In genomic region chr3:107037105-107037504, GRCm38 (mm10) we compare ENCODE assay signal across 8 mouse cellular contexts. TPM values are rescaled to one million over a fixed set of nuclear protein-coding genes. Genes with fewer than 3 reads are reported as not detected.
DNase-seq lines count a peak whose midpoint lies in the region; ATAC-seq and TF ChIP-seq lines count a peak whose summit lies in the region.

No protein-coding gene starts in this region.

- TF ChIP-seq CTCF in ES-Bruce4 (IDR thresholded peaks at IDR 0.05; ENCODE audit: low read depth, low read length), result no peak
- TF ChIP-seq CTCF in intestine, postnatal 0 days (IDR thresholded peaks at IDR 0.05; ENCODE audit: low read depth), result no peak
- no peak for TF ChIP-seq CTCF in olfactory bulb, adult 2 months (IDR thresholded peaks at IDR 0.05; ENCODE audit: insufficient read depth, low read depth, low read length)

- no peak overlapping the region for H3K9ac ChIP-seq in ES-Bruce4 (ENCODE audit: low read depth, poor library complexity, severe bottlenecking)
- peak overlapping the region; percentile 75; the same call in 1 of the 2 replicates for H3K9ac ChIP-seq in embryonic facial prominence, embryonic 12.5 days
- H3K9ac ChIP-seq in intestine, postnatal 0 days (ENCODE audit: low read depth, low read length), result no peak overlapping the region

- TF ChIP-seq EP300 in ES-Bruce4 (IDR thresholded peaks at IDR 0.05; ENCODE audit: insufficient read depth, low read depth, low read length), result no peak

- H3K27ac ChIP-seq in ES-Bruce4 (ENCODE audit: insufficient read depth, low read length), result no peak overlapping the region
- H3K27ac ChIP-seq in embryonic facial prominence, embryonic 12.5 days, result no peak overlapping the region
- H3K27ac ChIP-seq in intestine, postnatal 0 days (ENCODE audit: low read depth, low read length), result no peak overlapping the region
- H3K27ac ChIP-seq in olfactory bulb, adult 2 months (ENCODE audit: insufficient read depth, low read depth, low read length), result peak overlapping the region; percentile 25

- H3K27me3 ChIP-seq in ES-Bruce4 (ENCODE audit: control insufficient read depth, insufficient read depth, low read length, poor library complexity, severe bottlenecking), result peaks cover 19% of the 10 kb centered on the region
- H3K27me3 ChIP-seq in embryonic facial prominence, embryonic 12.5 days, result peaks cover 11% of the 10 kb centered on the region
- peaks cover 27% of the 10 kb centered on the region for H3K27me3 ChIP-seq in intestine, postnatal 0 days (replicated peaks; ENCODE audit: control insufficient read depth, insufficient read depth, low read length)

- no peak for TF ChIP-seq POLR2A in ES-Bruce4 (IDR thresholded peaks at IDR 0.05; ENCODE audit: insufficient read depth, low read length)
- no peak for TF ChIP-seq POLR2A in olfactory bulb, adult 2 months (IDR thresholded peaks at IDR 0.05; ENCODE audit: insufficient read depth, low read depth, low read length)

- 0 out of 2 replicates have a peak overlapping the region, but pooled peaks have one; percentile 79 for H3K4me3 ChIP-seq in ES-Bruce4 (ENCODE audit: low read depth, low read length)
- peak overlapping the region; percentile 78 for H3K4me3 ChIP-seq in embryonic facial prominence, embryonic 12.5 days
- peak overlapping the region; percentile 67 for H3K4me3 ChIP-seq in intestine, postnatal 0 days (ENCODE audit: low read depth, low read length)
- peak overlapping the region; percentile 63 for H3K4me3 ChIP-seq in olfactory bulb, adult 2 months (ENCODE audit: insufficient read depth, low read depth, low read length)

- intact Hi-C loops in gastrocnemius, postnatal 36 days (cut with DNase I), result no loop called here

- DNase-seq in kidney, postnatal 10 days, result peak; percentile 4
- DNase-seq in kidney, postnatal 4 days, result no peak
- no peak for DNase-seq in gastrocnemius, postnatal 36 days

- no peak for ATAC-seq in embryonic facial prominence, embryonic 12.5 days (ENCODE audit: insufficient number of reproducible peaks, insufficient read depth, low FRiP score, low TSS enrichment)
- ATAC-seq in intestine, postnatal 0 days, result no peak
- no peak for ATAC-seq in monocyte, adult 5-6 weeks (replicated peaks; ENCODE audit: insufficient number of reproducible peaks, low FRiP score, low TSS enrichment, poor library complexity, severe bottlenecking)

- H3K4me1 ChIP-seq in ES-Bruce4 (ENCODE audit: control insufficient read depth, insufficient read depth, low read length), result no peaks in the 10 kb centered on the region
- H3K4me1 ChIP-seq in embryonic facial prominence, embryonic 12.5 days, result peaks cover 2% of the 10 kb centered on the region; the same call in 1 of the 2 replicates
- no peaks in the 10 kb centered on the region for H3K4me1 ChIP-seq in intestine, postnatal 0 days (replicated peaks; ENCODE audit: control insufficient read depth, insufficient read depth, low read length)
- peaks cover 4% of the 10 kb centered on the region for H3K4me1 ChIP-seq in olfactory bulb, adult 2 months (ENCODE audit: control insufficient read depth, insufficient read depth, low read length)

- H3K4me2 ChIP-seq in embryonic facial prominence, embryonic 12.5 days (replicated peaks), result peak overlapping the region; percentile 93
- H3K4me2 ChIP-seq in intestine, postnatal 0 days (replicated peaks; ENCODE audit: low read depth), result peak overlapping the region; percentile 94

- WGBS in embryonic facial prominence, embryonic 12.5 days, result 55% methylated on average over 12 of the region's 12 CpGs
- WGBS in intestine, postnatal 0 days, result 57% methylated on average over 12 of the region's 12 CpGs
- WGBS in olfactory bulb, adult 2 months, result 26% methylated on average over 12 of the region's 12 CpGs

- H3K36me3 ChIP-seq in ES-Bruce4 (ENCODE audit: control insufficient read depth, insufficient read depth, low read length, poor library complexity, severe bottlenecking), result no peaks in the 10 kb centered on the region
- H3K36me3 ChIP-seq in embryonic facial prominence, embryonic 12.5 days, result no peaks in the 10 kb centered on the region
- H3K36me3 ChIP-seq in intestine, postnatal 0 days (ENCODE audit: control insufficient read depth, insufficient read depth), result no peaks in the 10 kb centered on the region

- H3K9me3 ChIP-seq in ES-Bruce4 (replicated peaks; ENCODE audit: control insufficient read depth, insufficient read depth, low read length, poor library complexity, severe bottlenecking), result no peaks in the 10 kb centered on the region
- H3K9me3 ChIP-seq in embryonic facial prominence, embryonic 12.5 days, result no peaks in the 10 kb centered on the region
- no peaks in the 10 kb centered on the region for H3K9me3 ChIP-seq in intestine, postnatal 0 days (ENCODE audit: control insufficient read depth)

RNA-seq across cellular contexts. Expression of gene Kcna3, which starts 1.1 kb away (rescaled TPM):
- polyA plus RNA-seq in ES-Bruce4 (2011; ENCODE audit: insufficient read depth, insufficient read length, low read depth, missing spikeins), result 0.35 and 0.63 TPM in 2 replicates
- polyA plus RNA-seq in embryonic facial prominence, embryonic 12.5 days (2016; fragmentation: Nextera tagmentation; extraction: Ambion mirVana), result 3.6 and 4.1 TPM in 2 replicates
- 0.13 and 0.29 TPM in 2 replicates for polyA plus RNA-seq in intestine, postnatal 0 days (2015; fragmentation: Nextera tagmentation; extraction: Ambion mirVana)
- not detected in 2 replicates for polyA plus RNA-seq in olfactory bulb, adult 2 months (2012; ENCODE audit: insufficient read depth, insufficient read length, low replicate concordance, missing spikeins)
- 5.3 to 23.6 TPM (median 8.3 TPM) in 3 replicates for total RNA-seq in monocyte, adult 5-6 weeks (2017)
- total RNA-seq in gastrocnemius, postnatal 36 days (2021), result under 1 TPM in 1 of 2 experiments, not detected in 1; 0.54 TPM
